Mouse (Mus musculus) embryo, embryonic 9.5 days (tissue): ENCODE measurements at regions not wholly inside any gene's neighbourhood (a gene's known extent, or its start where the extent isn't known, plus 50 kb on each side); places are given as distances from the start of the nearest gene placed in this dataset.

Experiments used
- DNase-seq: peaks from one replicate; pipeline ENCODE4 v3.0.0-alpha.2; 2017; ENCODE audit errors: extremely low spot score

DNA sequence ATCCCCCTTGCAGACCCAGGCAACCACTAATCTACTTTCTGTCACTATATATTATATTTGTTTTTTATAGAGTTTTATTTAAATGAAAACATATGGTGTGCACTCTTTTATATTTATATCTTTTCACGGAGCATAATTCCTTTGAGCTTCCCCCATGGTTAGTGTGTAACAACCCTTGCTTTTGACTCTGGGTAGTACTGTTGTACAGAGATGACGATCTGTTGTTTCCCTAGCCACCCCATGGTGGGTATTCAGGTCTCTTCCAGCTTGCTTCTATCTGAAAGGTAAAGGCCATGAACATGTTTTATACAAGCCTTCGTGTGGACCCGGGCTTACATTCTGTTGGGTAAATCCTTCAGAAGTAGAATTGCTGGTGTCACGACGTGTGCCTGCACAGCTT lies 221.2 kb upstream of the Rnaseh2b start:
- no peak for DNase-seq

DNA sequence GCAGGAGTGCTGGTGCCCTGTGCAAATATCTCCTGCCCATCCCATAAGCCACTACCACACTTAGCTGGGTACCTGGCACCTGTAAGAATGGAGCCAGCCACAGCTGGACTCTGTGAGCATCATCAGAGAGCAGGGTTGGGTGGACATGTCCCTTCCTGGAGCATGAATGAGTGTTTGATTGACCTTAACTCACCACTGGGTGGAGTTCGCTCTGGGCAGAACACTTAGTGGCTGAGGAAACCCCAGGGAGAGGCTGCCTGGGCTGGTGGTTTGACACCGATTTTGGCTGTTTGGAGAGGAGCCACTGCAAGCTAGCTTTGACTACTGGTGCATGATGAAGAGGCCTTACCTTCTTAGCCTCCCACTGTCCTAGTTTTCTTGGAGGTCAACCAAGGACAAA lies 208.3 kb upstream of the Rnaseh2b start:
- DNase-seq = no peak

DNA sequence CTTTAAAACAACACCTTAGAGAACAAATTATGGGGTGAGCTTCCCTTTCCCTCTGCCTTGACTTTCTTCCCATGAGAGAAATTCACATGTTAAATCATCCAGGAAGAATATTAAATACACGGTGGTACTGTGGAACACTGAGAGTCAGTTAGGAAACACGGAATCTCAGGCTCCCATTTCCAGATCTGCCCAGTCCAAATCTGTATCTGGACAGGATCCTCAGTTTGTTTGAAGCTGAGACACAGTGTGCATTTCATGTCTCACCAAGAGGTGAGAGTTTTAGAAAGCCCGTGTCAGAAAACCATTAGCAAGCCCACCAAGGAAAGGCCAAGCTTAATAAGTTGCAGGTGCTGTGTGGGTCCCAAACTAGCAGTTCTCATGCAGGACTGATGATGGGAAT lies 204.2 kb upstream of the Rnaseh2b start:
- DNase-seq = no peak

DNA sequence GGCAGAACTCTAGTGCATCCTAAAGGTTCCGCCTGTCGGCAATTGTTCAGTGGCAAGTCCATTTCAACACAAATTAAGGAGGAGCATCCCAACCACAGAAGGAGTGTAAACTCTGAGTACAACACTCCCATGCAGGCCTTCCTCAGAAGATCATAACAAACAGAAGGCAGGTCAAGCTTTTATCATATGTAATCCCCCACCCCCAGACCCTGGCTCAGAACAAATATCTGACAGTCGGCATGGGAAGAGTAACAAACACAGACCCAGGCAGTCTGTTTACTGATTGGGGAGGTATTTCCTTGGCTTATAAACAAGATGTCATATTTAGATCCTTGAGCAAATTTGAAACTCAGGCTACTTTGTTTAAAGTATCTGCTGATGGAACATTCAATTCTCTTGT lies 174.9 kb upstream of the Rnaseh2b start:
- no peak for DNase-seq

DNA sequence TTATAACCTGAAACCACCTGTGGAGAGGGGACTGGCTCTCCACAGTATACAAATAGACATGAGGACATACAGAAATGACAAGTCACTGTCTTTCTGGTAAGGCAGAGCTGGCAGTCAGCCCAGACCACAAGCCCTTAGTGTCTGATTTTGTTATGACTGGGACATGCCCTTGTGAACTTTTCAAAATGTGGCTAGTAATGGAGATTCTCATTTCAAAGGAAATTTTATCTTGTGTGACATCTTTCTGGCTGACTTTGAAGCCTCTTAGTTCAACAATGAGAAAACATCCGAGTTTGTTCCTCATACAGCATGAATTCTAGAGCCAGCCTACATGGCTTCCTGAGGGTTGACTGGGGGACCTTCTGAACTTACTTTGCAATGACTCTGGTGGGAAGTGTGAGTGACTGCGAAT lies 173.8 kb upstream of the Rnaseh2b start:
- no peak for DNase-seq

DNA sequence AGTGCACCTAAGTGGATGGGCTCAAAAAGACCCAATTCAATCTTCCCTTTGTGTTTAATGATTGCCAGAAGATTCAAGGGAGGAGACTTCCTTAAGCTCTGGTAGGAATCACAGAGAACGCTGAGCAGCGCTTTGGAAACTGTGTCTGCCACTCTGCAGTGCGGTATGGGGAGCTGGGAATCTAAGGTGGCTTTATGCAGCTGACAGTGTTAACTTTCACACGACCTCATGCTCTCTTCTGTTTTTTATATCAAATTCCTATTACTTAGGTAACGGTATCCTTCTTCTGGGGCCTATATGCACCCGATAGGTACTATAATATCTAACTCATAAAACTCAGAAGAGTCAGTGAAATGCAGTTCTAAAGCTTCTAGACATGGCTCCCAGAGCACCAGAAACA lies 163.5 kb upstream of the Rnaseh2b start:
- DNase-seq = no peak

DNA sequence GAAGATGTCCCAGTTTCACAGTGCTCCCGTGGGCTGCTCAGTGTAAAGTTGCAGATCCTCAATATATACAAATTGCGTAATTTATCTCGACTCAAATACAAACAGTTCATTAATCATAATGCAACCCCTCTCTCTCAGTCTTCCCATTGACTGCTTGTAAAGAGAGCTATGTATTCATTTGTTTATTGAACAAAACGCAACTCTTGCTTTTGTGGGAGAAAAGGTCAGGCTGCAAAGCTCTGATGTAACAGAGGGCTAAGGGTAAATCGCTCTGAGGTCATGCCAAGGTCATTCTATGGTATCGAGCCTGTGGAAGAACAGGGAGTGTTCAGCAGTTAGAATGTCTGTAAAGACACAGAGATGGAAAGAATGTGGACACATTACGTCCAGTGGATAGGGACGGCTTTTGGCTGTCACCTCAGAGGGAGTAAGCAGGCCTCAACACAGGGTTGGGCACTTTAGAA lies 160.0 kb upstream of the Rnaseh2b start:
- no peak for DNase-seq

DNA sequence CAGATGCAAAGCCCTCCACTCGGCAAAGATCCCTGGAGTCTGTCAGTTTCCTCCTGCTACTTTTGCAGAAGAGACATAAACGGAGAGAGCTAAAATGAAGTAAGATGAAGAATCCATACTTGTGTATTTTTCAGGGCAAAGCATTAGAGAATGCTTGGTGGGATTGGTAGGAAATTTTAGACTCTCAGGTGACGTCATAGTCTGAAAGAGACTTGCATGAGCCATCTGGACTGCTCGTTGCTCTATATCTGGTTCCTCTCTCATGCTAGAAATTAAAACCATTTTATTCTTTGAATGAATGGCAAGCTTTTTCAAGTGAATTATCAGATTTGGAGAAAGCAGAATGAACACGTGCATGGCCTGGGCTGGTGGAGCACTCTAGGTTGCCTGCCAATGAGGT lies 154.4 kb upstream of the Rnaseh2b start:
- no peak for DNase-seq

DNA sequence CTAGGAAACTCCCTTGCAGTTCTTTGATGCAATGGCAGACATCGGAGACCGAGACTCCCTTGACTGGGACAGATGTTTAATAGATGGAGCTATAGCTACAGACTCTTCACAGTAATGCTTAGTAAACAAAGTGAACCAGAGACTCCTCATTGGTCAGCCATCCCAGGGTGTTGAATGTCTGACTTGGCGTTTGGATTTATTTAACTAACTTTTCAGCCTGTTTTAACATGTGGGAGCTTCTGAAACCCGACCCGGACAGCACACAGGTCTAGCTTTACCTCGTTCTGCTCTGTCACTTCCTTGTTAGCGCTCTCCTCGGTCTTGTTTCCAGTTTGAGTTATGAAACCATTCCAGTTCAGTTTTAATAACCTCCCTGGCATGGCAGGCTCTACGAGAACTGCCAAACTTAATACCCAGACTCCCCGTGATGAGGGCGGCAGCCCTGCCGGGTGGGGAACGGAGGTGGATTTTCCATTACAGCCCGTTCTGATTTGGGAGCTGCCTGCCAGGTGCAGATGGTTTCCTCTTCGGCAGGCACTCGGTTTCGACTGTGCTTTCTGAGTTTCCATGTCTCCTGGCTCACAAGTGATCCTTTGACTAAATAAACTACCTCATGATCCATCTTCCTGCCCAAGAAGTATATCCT lies 147.9 kb upstream of the Rnaseh2b start:
- no peak for DNase-seq

DNA sequence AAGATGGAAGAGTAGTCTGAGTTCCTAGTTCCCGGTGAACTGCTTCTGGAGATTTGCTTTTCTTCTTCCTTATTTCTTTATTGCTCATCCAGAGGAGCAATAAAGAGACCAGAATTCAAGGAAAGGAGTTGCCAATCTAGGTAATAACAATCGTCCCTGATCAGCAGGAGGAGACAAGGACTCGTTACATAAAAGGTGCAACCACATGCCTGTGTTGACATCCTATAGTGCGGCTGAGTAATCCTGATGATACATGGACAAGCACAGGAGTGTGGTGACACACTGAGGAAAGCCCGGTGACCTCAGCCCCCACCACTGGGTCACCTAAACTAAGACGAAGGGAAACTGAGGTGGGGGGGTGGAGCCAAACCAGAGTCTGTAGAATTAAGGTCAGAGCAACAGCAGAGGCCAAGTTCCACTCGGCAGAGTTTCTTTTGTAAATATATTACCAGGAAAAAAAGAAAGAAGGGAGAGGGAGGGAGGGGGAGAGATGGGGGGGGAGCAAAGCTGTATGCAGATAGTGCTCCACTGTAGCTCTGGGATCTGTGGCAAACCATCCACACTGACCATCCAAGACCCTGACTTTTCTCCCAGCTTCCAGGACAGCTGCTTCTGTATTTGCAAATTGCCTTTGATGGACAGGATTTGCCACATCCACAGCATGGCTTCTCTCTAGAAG lies 135.2 kb upstream of the Rnaseh2b start:
- DNase-seq = no peak

DNA sequence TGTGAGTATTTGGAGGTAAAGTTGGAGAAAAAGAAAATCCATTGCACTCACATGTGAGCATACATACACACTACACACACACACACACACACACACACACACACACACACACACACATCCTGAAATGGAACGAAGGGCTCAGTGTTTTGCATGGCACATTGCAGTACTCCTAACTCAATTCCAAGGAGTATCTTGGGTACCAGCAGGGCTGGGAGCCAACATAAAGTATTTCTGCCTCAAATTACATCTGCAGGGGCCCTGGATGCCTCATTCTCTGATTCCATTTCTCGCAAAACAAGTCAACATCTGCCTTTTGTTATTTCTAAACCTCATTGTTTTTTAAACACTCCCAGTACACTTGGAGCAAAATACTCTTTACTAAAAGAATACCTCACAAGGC lies 132.7 kb upstream of the Rnaseh2b start:
- no peak for DNase-seq

DNA sequence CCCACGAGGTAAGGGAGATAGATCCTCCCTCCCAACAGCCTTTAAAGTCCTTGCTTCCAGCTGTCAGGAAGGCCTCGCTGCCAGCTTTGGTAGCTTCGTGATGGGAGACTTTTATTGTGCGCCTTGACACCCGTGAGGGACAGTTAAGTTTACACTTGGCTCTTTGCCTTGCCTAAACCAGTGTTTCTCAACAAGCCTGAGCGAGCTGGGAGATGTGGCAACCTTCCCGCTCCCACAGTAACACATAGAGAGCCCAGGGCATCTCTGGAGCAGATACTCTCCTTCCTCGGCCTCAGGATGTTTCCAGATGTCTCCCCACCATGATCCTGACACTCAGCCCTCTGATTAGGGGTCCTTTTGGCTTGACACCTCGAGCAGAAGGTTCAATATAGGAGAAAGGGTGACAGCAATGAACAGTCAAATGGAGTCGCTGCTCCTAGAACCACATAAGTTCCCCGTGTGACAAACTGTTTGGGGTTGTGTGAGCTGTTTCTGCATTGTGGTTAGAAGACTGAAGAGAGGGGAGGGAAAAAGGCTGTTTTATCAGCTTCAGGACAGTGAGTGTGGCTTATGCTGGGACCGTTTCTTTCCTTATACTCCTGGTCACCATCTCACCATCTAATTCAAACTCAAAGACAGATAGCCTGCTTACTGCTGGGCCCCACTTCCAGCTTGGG lies 129.1 kb upstream of the Rnaseh2b start:
- DNase-seq = no peak

DNA sequence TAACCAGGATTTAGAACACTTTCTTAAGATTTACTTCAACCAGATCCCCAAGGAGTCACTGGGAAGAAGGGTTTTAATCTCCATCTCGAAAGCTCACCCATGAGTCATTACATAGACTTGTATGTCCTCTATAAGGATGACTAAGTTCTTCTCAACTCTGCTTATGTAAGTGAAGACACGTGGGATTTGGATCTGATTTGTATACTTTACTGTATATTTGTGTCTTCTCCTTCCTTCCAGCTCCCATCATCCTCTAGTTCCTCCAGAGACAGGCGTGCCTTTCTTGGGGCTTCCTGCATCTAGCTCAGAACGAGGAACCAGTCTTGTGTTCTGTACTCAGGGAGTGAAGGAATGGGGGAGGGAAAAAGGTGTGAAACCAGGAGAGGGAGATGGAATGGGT lies 127.5 kb upstream of the Rnaseh2b start:
- no peak for DNase-seq

DNA sequence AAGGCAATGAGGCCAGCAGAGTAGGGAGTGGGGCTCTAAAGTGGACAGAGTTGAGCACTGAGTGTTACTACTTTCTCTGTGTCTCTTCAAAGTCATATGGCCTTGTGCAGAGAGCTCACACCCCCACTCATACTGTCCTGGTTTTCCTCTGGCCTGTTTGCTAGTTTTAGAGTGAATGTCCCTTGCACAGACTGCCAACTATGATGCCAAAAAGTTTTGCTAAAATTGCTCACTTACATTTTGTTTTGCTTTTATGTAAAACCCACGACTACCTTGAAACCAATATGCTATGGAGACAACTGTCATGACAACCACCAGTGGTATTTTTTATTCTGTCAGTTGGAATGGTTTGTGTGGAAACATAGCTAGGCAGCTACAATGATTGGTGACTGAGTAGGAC lies 126.4 kb upstream of the Rnaseh2b start:
- DNase-seq = no peak

DNA sequence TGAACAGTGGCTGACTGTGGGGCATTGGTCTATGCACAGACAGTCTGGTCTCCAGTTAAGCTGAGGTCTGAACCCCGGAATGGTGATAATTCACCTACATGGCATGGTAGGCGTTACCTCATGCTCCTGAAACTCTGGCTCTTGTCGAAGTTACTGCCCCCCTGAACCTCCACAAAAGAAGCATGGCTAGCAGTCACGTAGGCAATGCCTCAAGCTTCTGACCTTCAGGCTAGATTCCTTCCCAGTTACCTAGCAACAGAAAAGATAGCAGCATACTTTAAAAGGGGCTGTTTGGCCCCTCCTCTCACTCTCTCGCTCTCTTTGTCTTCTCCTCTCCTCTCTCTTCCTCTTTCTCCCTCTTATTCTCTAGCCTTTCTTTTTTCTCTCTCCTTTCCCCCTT lies 125.8 kb upstream of the Rnaseh2b start:
- no peak for DNase-seq

DNA sequence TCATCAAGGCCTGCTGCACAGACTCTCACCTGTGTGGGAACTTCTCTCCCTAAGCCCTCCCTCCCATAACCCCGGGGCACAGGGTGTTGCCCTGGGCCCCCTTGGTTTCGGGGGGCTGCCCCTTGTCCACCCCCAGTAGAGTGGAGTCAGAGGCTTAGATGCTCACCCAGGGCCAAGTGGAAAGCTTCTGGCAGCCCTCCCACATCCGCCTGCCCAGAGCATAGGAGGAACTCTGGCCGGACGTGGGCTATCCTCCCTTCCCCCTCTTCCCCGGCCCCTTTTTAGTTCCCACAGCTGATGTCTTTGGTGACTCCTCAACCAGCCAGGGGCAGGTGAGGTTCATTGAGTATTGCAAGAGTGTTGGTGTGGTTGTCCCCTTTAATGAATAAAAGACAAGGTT lies 125.3 kb upstream of the Rnaseh2b start:
- no peak for DNase-seq

DNA sequence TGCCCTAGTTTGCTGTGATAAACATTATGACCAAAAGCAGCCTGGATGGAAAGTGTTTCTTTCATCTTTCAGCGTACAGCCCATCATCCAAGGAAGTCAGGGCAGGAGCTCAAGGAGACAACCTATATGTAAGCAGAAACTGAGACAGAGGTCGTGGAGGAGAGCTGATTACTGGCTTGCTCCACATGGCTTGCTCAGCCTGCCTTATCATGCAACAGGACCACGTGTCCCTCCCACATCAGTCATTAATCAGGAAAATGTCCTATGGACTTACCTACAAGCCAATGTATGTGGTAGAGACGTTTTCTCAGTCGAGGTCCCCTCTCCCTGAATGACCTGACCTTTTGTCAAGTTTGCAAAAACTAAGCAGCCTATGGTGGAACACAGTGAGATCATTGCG lies 123.7 kb upstream of the Rnaseh2b start:
- no peak for DNase-seq

DNA sequence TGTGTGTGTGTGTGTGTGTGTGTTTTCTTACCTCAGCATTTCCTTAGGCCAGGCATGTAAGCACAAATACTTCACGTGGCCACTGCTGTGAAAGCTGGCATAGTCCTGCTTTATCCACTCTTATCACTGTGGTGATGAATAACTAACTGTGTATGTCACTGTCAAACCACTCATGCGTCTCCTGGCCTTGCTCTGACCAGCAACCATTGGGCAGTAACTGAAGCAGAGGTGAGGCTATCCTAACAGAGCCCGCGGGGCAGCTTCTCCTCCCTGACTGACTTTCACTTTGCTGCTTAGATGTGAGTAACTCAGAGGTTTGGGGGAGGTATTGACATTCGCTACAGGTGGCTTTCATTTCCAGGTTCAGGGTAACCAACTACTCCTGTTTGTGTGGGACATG lies 122.0 kb upstream of the Rnaseh2b start:
- DNase-seq = no peak

DNA sequence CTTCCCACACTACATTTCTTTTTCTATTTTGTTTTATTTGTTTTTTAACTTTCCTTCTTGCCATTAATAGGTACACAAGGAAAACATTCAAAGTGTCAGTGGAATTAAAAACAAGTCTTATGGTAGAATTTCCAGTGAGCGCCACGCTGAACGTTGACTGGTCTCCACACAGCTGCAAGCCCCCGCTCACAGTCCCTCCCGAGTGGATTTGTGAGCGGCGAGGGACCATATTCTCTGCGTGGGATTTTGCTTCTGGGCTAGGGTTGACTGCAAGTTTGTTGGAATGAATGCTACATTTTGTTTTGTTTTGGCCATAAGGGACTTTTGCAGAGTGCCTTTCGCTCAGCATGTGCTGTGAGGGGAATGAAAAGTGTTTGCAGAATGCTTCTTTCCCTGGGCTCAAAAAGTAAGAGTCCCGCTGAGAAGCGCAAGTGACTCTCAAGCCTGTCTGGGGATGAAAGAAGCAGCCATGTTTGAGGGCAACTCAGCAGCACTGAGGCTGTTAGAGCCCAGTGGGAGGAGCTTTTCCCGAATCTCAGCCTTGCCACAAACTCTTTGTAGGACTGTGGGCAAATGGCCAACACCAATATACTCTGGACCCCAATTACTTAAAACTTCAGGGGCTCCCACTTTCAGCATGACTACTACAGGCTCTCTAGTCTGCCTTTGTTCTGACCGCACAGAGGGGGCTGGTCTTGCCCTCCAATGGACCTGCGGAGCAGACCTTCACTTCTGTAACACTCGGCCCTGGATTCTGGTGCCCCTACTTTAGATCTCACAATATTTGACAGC lies 120.9 kb upstream of the Rnaseh2b start:
- DNase-seq = no peak

DNA sequence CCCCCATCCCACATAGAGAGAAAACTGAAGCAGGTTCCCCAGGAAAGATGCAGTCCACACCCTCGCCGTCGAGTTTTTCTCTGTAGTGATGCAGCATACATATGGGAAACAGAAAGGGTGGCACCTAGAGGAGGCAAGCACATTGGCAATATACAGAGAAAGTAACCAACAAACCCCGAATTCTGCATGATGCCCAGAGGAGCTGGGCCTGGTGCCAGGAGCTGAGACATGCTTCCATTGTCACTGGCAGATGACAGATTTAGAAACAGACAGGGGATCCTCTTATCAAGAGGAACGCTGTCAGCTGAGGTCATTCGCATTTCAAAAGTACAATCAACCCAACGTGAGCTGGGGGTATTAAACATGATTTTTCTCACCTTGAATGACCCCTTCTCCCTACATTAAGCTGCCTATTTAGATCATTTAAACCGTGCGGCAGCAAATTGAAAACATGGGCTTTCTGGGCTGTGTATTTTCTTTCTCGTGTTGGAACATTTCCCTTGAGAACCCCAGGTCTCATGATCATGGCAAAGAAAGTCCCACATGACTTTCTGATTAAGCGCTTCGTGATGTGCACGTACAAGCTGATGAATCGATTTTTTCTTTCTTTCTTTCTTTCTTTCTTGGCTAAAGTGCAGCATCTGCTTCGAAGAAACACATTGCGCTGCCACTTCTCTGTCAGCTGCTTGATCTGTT lies 118.4 kb upstream of the Rnaseh2b start:
- DNase-seq = no peak

DNA sequence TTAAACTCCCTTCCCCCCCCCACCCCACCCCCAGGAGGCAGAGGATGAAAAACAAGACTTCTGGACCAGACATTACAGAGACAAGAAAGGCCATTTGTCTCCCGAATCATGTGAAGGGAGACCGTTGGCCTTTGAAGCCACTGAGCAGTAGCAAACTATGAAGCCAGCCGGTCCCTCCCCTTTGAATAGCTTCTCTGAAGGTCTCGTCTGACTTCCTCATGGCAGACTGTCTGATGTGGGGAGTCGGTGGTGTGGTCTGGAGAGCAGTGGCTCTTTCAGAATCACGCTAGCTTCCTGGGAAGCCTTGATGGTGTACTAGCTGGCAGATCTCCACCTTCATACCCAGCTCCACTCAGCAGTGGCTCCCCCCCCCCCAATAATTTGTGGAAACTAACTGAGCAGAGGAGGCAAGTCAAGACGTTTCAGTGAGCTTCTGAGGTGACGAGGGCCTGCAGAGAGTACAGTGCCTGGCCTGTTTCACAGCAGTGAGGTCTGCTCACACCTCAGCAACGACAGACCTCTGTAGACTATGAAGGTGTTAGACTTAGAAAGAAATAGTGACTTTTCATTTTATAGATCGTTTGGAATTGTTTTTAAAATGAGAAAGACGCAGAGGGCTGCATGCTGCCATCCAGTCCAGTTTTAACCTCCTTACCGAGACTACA lies 116.9 kb upstream of the Rnaseh2b start:
- DNase-seq = no peak
